Mouse (Mus musculus) urinary bladder, adult 2 months (tissue): ENCODE results near the gene Trim67. TPM values are rescaled to one million over a fixed set of nuclear protein-coding genes. Genes with fewer than 3 reads are reported as not detected.

Experiments used
- DNase-seq: peaks from one replicate; pipeline ENCODE4 v3.0.0; 2022; ENCODE audit warnings: low spot score
- polyA plus RNA-seq: library from polyadenylated mRNA; depleted of rRNA; stranded (reverse); fragments of >200 nt; gene quantifications from 2 replicates; pipeline ENCODE4 v1.2.3, GENCODE M21; 2012

The Trim67 gene
- polyA plus RNA-seq, 1 experiment: 0.08 TPM

GRCm38 (mm10) chr8:124793661-124794485 is 981 bp downstream of the Trim67 start:
- DNase-seq: no peak

GRCm38 (mm10) chr8:124794486-124794780 is 1.5 kb downstream of the Trim67 start:
- no peak for DNase-seq

GRCm38 (mm10) chr8:124795781-124796488 is 3.0 kb downstream of the Trim67 start:
- DNase-seq: no peak

- no peak for DNase-seq
Observed at GRCm38 (mm10) chr8:124800542-124800941, 7.7 kb downstream of the Trim67 start.

- DNase-seq: no peak
Observed at GRCm38 (mm10) chr8:124803824-124804702, 11.2 kb downstream of the Trim67 start.

GRCm38 (mm10) chr8:124805990-124806389 is 13.1 kb downstream of the Trim67 start:
- no peak for DNase-seq

- no peak for DNase-seq
Observed at GRCm38 (mm10) chr8:124809419-124809818, 16.5 kb downstream of the Trim67 start.

- DNase-seq: no peak
Observed at GRCm38 (mm10) chr8:124810056-124810610, 17.2 kb downstream of the Trim67 start.

- DNase-seq: no peak
Observed at GRCm38 (mm10) chr8:124810689-124811394, 17.9 kb downstream of the Trim67 start.

GRCm38 (mm10) chr8:124813326-124813725 is 20.4 kb downstream of the Trim67 start:
- DNase-seq: no peak

GRCm38 (mm10) chr8:124815870-124816269 is 23.0 kb downstream of the Trim67 start:
- DNase-seq: no peak

GRCm38 (mm10) chr8:124816866-124817265 is 24.0 kb downstream of the Trim67 start:
- DNase-seq: no peak

GRCm38 (mm10) chr8:124817361-124817760 is 24.5 kb downstream of the Trim67 start:
- DNase-seq: no peak

GRCm38 (mm10) chr8:124819612-124820115 is 26.8 kb downstream of the Trim67 start:
- DNase-seq: no peak

- DNase-seq: no peak
Observed at GRCm38 (mm10) chr8:124820125-124820524, 27.2 kb downstream of the Trim67 start.

GRCm38 (mm10) chr8:124823497-124823896 is 30.6 kb downstream of the Trim67 start:
- DNase-seq: no peak

- DNase-seq: no peak
Observed at GRCm38 (mm10) chr8:124826658-124827057, 33.8 kb downstream of the Trim67 start.

GRCm38 (mm10) chr8:124827387-124827786 is 34.5 kb downstream of the Trim67 start:
- no peak for DNase-seq

GRCm38 (mm10) chr8:124828561-124829240 is 35.8 kb downstream of the Trim67 start:
- DNase-seq: no peak

- DNase-seq: no peak
Observed at GRCm38 (mm10) chr8:124830050-124830449, 37.2 kb downstream of the Trim67 start.
